Mouse (Mus musculus): ENCODE data around the gene Gm9611. TPM values are rescaled to one million over a fixed set of nuclear protein-coding genes. Genes with fewer than 3 reads are reported as not detected.
"Not testable (repeated sequence)": the region's sequence is repeated elsewhere in the genome, so short reads cannot be mapped to it uniquely, and the experiment has no call there.

Gene Gm9611
- polyA plus RNA-seq (2012; rRNA removed) = not detected in 2 replicates

DNA sequence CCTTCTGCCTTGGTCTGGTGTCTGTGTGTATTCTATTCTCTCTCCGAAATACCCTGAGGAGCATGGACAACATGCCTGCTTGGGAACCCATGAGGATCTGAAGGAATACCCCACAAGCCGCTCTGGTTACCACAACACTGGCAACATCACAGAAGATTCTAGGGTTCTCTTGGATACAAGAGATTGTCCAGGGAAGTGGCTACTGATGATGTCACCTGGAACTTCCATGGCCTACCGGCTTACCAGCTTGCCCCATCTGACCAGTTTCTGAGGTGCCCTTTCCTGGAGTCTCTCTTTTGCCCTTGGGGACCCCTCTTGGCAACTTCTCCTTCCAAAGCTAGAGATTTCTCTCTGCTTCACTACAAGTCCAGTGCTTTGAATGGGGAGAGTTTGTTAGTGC is at the start of gene Gm9611:
Gm9611 (minus strand) TSS at position 101 of the 400 bp plus-strand sequence.
- not testable (repeated sequence) for DNase-seq (ENCODE audit: low read depth, low spot score)
- WGBS = 100% methylated on average over 1 of the region's 3 CpGs

DNA sequence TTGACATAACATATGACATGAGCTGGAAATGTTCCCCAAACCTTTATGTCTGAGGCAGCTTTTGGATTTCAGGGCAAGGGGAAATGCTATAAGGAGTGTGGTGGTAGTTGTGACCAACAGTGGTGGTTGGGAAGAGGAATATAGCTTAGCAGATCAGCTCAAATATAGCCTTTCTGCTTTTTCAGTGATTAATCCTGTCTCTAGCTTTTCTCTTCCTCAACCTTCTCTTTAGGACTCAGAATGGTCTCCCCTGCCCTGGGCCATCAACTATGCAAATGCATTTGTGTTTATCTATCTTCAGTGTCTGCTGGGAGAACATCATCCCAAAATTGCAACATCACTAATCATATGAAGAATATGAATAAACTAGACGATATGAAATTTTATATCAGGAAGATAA is 12.8 kb upstream of the Gm9611 start, which contains the start of gene Gm7995:
Gm7995 (plus strand) TSS at position 301 of the 400 bp plus-strand sequence.
- DNase-seq (ENCODE audit: low read depth, low spot score) = not testable (repeated sequence)
- no CpG with 5 or more reads among the region's 1 CpGs for WGBS

DNA sequence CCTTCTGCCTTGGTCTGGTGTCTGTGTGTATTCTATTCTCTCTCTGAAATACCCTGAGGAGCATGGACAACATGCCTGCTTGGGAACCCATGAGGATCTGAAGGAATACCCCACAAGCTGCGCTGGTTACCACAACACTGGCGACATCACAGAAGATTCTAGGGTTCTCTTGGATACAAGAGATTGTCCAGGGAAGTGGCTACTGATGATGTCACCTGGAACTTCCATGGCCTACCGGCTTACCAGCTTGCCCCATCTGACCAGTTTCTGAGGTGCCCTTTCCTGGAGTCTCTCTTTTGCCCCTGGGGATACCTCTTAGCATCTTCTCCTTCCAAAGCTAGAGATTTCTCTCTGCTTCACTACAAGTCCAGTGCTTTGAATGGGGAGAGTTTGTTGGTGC is 37.2 kb downstream of the Gm9611 start, which contains the start of gene Gm17026:
Gm17026 (minus strand) TSS at position 101 of the 400 bp plus-strand sequence.
- not testable (repeated sequence) for DNase-seq (ENCODE audit: low read depth, low spot score)
- 90% methylated on average over 1 of the region's 3 CpGs for WGBS

Other genes with a start within 250 kb of the Gm9611 start
- gene Gm7951, start 180.0 kb downstream of the Gm9611 start, polyA plus RNA-seq (2012; rRNA removed) = not detected in 2 replicates
- gene Gm17027, start 134.7 kb downstream of the Gm9611 start, polyA plus RNA-seq (2012; rRNA removed) = not detected in 2 replicates
- gene Gm3573, start 106.6 kb downstream of the Gm9611 start, polyA plus RNA-seq (2012; rRNA removed) = not detected in 2 replicates
- not detected in 2 replicates for gene Gm17026, start 37.3 kb downstream of the Gm9611 start, polyA plus RNA-seq (2012; rRNA removed)
- gene Gm7995, start 12.9 kb upstream of the Gm9611 start, polyA plus RNA-seq (2012; rRNA removed) = not detected in 2 replicates
- not detected in 2 replicates for gene Gm8005, start 142.3 kb upstream of the Gm9611 start, polyA plus RNA-seq (2012; rRNA removed)
- not detected in 2 replicates for gene Gm8011, start 166.5 kb upstream of the Gm9611 start, polyA plus RNA-seq (2012; rRNA removed)
- not detected in 2 replicates for gene Gm8020, start 205.0 kb upstream of the Gm9611 start, polyA plus RNA-seq (2012; rRNA removed)
- gene Gm8024, start 226.9 kb upstream of the Gm9611 start, polyA plus RNA-seq (2012; rRNA removed) = not detected in 2 replicates

Data from large intestine, adult 2 months (tissue).